Mouse (Mus musculus) c-Kit-positive CD71-positive TER-119-positive erythroid progenitor cells, embryonic 14.5 days (primary cell): ENCODE results near the gene Rab43.
"Not testable (repeated sequence)": the region's sequence is repeated elsewhere in the genome, so short reads cannot be mapped to it uniquely, and the experiment has no call there.

Source experiments
- DNase-seq: peaks from one replicate; pipeline ENCODE4 v3.0.0-alpha.2; 2013; ENCODE audit warnings: low spot score

Rab43 gene

DNA sequence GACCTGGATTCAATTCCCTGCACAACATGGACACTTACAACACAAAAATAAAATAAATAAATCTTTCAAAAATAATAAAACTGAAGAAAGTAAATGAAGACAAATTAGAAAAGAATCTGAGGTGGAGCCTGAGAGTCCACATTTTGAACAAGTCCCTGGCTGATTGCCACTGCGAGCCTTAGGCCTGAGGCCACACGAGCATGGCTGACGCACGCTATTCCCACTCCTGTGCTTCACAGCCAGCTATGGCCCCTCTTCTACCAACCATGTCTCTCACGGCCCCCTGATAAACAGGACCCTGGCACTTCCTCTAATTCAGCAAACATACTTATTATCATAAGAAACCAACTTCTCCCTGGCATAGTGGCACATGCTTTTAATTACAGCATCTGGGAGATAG is 25.3 kb downstream of the Rab43 start:
- DNase-seq, result no peak

DNA sequence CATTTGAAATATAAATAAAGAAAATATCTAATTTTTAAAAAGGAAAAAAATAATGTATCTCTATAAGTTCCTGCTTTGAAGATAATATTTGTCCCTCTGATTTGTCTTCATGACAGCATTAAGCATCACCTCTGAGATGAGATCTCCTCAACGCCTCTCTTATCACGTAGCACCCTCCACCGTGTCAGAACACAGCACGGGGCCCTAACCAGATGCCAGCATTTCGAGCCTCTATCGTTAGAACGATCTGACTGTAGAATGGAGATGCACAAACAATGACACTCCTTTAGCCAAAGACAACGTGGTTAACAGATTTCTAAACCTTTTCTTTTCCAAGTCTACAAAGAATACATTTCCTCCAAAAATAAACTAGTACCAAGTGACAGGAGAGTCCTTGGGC is 27.9 kb downstream of the Rab43 start:
- DNase-seq, result no peak

DNA sequence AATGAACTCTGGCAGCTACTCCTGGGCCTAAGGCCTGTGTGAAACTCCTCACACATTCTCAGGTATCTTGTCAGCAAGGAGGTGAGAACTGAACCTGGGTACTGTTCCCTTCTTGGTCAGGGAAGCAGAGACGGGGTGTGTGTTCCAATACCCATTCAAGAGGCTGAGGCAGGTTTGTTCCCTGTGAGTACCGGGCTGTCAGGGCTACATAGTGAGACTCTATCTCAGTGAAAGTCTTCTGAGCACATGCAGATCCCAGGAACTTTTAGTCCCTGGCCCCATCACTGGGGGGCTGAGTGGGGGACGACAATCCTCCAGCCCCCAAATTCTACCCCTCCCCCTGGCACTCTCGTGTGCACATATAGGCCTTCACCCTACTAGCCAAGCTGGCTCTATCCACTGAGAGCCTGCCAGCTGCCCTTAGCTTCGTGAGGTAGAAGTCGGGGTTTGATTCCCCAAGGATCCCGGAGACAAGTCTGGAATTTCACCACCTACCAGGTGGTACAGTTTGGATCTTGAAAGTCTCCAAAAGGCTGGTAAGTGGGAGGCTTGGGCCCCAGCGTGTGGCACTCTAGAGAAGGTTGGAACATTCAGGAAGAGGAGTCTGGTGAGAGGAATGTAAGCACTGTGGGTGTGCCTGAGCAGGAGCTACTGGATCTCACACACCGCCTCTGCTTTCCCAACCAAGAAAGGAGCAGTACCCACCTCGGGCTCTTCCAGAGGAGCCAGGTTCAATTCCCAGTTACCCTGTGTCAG is 31.2 kb downstream of the Rab43 start:
- no peak for DNase-seq

DNA sequence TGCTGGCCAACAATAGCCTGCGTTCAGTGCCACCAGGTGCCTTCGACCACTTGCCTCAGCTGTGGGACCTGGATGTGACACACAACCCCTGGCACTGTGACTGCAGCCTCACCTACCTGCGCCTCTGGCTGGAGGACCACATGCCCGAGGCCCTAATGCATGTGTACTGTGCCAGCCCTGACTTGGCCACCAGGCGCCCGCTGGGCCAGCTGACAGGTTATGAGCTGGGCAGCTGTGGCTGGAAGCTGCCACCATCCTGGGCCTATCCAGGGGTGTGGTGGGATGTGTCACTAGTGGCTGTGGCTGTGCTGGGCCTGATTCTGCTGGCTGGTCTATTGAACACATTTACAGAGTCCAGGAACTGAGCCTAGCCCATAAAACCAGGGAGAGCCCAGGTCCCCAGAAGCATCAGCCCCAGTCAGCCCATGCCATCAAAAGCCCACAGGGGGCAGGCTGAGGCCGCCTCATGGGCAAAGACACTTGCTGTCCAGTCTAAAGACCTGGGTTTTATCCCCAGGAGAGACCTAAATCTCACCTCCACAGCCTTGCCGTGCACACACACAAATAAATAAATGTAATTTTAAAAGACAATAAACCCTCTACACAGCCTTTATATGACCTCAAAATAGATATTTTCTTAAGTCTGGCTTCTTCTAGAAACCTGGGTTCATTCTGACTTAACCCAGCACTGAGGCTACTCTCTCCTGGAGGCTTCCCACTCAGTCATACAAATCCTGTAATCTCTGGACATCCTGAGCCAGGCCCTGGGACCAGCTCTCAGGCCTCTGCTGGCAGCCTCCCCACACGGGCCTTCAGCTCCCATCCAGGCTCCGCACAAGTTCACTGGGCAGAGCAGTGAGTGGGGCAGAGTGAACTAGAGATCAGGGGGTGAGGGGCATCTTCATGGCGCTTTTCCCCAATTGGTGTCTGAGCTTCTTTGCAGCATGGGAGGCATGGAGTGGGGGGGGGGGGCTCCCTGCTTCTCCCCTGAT is 32.5 kb downstream of the Rab43 start:
- DNase-seq, result no peak

DNA sequence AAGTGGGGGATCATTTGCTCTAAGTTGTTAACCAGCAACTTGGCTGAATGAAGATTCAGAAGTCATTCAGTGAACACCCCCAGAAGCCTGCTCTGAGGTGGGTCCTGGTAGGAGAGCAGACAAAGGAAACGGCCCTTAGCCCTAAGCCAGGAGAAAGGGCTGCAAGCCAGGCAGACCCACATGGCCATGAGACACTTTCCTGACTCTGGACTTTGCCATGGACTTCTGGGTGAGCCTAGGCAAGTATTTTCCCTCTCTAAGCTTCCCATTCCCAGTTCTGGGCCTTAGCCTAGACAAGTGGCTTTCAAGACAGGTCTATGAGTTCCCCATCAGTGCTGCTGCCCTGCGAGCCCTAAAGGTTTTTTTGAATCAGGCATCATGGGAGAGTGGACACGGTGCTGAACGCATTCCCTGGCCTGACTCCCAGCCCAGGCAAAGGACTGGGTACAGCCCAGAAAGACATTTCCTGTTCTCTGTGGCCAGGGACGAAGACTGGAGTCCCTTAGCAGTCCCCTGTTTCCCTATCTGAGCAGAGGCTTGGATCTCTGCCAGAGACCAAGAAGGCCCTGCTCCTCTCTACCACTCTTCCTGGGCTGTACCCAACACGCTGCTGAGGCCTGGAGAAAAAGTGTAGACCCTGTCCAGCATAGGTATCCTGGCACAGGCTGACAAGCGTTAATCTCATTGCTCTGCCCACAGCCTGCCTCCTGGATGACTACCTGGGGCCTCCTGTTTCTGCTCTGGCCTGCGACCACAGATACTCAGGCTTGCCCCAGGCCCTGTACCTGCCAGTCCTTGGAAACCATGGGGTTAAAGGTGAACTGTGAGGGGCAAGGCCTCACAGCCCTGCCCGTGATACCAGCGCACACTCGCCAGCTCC is 33.4 kb downstream of the Rab43 start:
- no peak for DNase-seq

DNA sequence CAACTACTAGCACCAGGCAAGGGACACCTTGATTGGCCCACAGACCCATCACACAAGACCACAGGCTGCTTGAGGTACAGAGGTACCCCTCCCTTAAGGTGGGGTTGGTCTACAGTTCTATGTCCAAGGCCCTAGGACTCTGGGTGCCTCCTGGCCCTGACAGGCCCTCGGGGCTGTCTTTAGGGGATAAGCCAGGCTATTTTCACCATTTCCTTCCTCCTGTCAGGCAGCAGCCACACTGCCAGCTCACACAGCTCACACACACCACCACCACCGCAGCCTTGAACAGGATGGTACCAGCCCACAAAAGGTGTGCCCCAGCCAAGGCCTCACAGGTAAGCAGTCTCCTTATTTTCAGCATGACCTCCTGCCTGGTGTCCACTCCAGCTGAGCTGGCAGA is 34.1 kb downstream of the Rab43 start, which contains the start of gene Gp9:
Gene Gp9 (plus strand): TSS at position 231 of the 400 bp plus-strand sequence.
- DNase-seq, result no peak

DNA sequence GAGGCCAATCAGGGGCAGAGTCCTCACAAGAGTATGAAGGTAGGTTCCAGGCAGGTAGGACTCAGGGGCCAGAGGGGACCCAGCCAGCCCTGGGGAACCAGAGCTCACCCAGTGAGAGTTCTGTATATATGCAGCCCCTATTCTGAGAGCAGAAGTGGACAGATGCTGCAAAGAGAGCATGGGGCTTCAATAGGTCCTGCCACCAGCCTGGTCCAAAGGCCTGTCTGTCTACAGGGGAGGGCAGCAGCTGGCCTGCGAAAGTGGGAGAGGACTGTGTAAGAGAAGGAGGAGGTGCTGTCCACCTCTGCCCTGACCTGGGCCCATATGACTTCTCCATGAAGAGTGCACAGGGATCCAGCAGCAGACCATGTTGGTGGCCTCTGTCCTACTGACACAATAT is 35.3 kb downstream of the Rab43 start:
- no peak for DNase-seq

DNA sequence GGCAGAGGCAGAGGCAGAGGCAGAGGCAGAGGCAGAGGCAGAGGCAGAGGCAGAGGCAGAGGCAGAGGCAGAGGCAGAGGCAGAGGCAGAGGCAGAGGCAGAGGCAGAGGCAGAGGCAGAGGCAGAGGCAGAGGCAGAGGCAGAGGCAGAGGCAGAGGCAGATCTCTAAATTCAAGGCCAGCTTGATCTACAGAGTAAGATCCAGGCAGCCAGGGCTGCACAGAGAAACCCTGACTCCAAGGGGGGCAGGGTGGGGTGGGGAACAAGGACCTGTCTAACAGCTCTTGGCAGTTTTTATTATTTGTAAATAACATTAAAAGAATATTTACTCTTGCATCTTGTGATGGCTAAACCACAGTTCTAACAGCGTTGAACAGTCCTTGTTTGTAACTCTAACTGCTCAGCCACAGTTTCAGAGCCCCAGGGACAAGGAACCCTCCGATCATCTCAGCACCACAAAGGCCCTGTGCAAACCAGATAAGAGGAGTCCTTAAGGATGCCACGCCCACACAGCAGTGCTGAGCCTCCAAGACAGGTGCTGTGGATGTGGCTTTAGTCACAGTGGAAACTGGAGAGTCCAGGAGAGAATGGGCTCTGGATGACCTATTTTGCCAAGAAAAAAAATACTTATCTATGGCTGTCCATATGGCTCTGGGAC is 36.2 kb downstream of the Rab43 start:
- DNase-seq, result peak; percentile 94

DNA sequence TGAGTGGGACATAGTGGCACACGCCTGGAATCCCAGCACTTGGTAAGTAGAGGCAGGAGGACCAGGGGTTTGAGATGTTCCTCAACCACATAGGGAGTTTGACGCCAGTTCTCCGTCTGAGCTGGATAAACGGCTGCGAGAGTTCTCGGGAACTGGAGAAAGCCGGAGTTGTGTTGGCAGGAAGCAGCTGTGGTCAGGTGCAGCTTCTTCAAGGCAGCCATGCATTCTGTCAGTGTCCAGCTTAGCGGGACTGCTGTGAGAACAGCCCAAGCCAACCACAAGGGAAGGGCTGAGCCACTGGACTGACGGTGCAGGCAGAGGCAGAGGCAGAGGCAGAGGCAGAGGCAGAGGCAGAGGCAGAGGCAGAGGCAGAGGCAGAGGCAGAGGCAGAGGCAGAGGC is 37.1 kb downstream of the Rab43 start:
- DNase-seq, result no peak

DNA sequence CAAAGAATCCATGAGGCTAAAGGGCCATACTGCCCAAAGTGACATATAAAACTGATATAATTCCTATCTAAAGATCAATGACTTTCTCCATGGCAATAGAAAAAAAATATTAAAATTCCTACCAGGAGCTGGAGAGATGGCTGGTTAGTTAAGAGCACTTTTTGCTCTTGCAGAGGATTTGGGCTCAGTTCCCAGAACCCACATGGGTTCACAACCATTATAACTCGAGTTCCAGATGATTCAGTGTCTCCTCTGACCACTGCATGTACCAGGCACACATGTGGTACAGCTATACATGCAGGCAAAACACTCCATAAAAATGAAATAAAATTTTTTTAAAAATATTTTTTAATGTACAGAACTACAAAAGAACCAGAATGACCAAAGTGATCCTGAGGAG is 37.5 kb downstream of the Rab43 start:
- DNase-seq, result no peak

DNA sequence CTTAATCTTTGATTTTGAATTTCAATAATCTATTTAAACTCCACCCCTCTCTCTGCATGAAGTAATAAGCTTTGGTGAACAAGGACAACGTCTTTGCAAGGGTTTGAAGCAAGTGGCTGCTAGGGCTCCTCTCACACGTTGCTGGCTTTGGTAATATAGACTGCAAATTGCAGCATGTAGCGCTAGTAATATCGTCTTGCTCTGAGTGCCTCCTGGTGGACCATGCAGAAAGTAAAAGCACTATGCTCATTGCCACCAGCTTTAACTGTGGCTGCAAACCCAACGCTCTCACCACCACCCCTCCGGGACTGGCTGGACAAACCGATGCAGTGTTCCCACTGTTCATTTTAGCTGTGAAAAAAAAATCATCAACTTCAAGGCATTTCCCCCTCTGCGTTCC is 41.3 kb downstream of the Rab43 start:
- DNase-seq, result no peak

DNA sequence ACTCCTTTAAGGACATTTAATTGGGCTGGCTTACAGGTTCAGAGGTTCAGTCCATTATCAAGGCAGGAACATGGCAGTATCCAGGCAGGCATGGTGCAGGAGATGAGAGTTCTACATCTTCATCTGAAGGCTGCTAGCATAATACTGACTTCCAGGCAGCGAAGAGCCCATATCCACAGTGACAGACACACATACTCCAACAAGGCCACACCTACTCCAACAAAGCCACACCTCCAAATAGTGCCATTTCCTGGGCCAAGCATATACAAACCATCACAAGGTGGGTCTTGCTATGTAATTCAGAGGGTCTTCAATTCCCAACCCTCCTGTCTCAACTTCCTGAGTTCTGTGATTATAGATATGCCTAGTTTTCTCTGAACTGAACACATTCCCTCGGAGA is 47.7 kb downstream of the Rab43 start:
- DNase-seq, result not testable (repeated sequence)

DNA sequence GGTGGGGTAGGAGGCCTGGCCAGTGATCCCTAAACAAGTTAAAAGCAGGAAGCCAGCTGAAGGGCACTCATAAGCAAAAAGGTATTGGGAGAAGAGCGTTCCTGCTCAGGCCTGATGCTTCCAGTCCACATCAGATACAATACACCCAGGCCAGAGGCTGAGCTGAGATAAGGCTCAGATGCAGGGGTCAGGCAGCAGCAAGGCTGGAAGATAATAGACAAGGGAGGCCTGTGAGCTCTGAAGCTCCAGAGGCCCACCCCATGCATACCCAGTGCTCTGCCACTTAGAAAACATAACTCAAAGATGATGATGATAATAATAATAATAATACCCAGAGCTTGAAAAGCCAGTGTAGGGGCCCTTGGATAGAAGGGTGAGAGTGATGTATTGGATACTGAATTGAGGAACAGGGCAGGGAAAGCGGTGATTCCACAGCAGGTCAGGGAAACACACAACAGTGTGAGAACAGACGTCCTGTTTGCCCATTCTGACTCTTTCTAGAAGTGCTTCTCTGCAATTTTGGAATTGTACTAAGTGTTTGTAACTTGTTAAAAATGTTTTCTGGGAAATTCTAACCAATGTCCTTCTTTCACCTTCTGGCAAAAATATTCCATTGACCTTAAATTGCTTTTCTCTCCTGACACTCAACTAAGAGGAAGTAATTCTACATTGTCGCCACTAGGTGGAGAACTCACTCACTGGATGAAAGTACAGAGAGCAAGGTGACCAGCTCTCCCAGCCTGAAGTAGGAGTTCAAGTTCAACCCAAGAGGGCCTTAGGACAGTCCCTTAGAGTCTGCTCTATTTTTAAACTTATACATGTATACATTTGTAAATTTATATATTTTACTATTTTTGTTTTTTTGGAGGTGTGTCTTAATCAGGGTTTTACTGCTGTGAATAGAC is 48.3 kb downstream of the Rab43 start:
- DNase-seq, result peak; percentile 75

DNA sequence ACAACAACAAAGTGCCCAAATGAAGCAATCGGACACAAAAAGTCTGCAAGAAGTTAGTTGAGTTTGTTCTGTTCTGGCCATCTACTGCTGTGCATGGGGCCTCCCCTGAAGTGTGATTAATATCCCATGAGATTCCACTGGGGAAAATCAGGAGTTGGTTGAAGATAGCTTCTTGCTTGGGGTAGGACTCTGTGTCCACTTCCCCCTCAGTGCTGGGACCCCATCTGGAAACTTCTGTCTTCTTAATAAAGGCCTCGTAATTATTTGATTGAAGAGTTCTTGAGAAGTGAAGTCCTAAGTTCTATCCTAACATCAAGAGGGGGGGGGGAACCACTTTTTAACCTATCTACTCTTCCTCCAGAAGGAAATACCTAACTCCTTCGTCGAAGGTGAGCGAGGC is 49.8 kb downstream of the Rab43 start:
- no peak for DNase-seq

DNA sequence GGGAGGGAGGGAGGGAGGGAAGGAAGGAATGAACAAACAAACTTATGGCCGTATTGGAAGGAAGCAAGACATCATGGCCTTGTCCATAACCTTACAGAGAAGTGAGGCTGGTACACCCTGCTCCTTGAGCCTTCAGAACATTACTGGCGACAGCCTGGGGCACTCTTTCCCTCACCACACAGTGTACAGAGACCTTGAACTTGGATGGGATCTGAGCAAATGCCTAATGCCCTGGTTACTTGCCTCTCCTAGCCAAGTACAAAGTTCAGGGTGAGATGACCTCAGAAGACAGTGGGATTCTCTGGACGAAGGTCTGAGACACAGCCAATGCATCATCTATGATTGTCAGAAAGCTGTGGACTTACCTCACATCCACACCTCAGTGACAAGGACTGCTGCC is 52.1 kb downstream of the Rab43 start:
- DNase-seq, result no peak

DNA sequence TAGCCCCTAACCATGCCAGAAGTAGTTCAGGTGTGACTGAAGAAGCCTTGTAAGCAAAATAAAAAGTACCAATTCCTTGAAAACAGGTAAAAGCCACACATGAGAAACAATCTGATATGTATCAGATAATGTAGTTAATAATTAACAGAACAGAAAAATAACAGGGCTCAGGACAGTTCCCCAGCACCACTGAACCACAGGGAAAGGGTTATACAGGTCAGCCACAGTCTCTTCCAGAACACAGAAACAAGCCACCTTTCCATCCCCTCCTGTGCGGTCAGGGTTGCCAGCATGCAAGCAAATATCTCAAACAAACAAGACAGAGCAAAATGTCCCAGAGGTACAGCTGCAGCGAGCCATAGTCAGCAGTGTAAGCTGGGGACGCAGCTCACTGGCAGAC is 52.6 kb downstream of the Rab43 start:
- DNase-seq, result no peak

DNA sequence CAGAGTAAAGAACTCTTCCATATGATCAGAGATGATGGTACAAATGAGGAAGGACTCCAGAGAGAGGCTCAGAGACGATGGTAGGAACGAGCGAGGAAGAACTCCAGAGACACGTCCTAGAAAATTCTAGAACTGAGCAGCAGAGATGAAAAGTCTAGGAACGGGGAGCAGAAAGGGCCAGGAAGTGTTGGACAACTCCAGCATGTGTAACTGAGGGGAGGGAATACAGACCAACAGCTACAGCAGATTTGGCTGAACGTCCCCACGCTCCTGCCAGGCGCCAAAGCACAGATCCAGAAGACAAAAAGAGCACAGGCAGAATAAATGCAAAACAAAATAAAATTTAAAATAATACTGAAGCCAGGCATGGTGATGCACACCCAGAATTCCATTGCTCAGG is 55.1 kb downstream of the Rab43 start:
- DNase-seq, result no peak

DNA sequence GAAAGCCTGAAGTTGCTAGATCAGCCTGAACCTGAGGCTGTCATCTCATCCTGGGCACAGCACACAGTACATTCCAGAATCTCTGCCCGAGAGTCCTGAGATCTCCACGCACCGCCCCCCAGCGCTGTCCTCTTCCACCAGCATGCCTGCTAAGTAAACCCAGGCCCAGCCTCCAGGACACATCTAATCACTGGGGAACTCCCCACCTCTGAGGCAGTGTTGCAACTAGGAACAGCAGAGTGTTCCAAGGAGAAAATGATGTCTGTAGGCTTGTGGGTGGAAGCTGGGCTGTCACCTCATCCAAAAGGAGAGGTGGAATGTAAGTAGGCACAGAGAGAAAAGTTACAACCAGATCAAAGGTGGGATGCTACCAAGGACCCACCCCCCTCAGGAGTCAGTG is 56.8 kb downstream of the Rab43 start:
- DNase-seq, result no peak

DNA sequence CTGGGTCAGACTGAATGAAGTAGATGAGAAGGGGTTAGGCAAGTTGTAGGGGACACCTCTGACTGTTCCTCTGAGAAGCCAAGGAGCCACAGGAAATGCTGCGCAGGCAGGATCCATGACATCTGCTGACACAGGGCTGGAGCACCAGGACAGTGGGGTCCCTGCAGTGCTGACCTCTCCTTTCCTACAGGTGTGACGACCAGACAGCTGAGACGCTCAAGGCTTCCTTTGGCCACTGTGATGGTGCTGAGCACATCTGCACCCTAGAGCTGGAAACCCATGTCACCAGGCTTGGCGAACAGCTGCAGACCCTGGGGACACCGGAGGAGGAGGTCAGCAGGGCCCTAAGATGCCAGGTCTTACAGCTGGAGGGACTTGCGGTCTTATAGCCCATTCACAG is 60.4 kb downstream of the Rab43 start:
- DNase-seq, result no peak

DNA sequence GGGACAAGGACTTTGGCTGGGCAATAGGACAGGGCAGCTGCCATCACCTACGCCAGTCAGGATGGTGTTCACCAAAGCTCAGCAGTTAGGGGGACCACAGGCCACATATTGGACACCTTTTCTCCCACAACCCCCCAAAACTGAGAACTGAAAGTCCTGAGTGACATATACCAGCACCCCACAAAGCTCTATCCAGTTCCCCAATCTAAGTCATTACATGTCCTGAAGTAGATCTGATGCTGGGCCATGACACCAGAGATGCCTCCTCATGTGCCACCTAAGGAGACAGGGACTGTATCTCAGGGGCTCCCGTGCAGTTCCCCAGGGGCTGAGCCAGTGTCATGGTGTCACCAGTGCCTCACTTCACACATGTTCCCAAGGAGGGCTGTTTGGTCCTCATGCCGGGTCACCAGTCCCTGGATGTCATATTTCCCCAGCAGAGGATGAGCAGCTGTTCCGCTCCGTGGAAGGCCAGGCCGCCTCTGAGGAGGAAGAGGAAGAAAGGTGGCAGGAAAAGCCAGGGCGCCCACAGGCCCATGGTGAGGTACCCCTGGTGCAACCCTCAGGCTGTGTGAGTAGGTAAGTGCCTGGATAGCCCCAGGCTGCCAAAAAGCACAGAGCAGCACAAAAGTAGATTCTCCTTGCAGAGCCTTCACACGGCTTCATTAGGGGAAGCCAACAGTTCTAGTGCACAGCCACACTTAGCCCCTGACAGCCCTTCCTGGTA is 61.6 kb downstream of the Rab43 start:
- DNase-seq, result no peak
